Mouse (Mus musculus) thymus, adult 2 months (tissue): ENCODE results near the gene Cd151.

Experiments used
- CTCF ChIP-seq: fragments of 200-500 bp; IDR thresholded peaks from 2 replicates; pipeline ENCODE4 v1.5.1; 2012; ENCODE audit warnings: mild to moderate bottlenecking, control low read depth, low read length, moderate library complexity, borderline replicate concordance; ENCODE audit not compliant: control insufficient read depth, poor library complexity, insufficient read depth; ENCODE audit errors: extremely low read depth
- POLR2A ChIP-seq: fragments of 200-500 bp; IDR thresholded peaks from 2 replicates; pipeline ENCODE4 v1.6.1; 2012; ENCODE audit warnings: mild to moderate bottlenecking, low read length, control low read depth, moderate library complexity; ENCODE audit not compliant: control insufficient read depth, poor library complexity, insufficient read depth; ENCODE audit errors: extremely low read depth

DNA sequence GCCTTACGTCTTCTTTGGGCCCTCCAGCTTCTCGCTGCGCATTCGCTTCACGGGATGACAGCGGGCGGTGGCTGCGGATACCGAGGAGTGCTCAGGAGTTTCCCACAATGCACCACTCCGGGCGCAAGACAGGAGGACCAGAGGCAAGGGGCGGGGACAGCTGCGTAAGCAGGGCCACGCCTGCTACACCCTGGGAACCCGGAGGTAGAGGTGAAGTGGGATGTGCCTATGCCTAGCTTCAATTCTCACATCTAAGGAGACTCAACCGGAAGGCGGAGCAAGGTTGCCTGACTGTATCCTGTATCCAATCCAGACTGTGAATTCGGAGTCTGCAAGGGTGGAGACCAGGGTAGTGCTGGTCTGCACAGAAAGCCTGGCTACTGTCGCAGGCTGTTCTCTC, 37.9 kb upstream of the Cd151 start, which contains the start of gene Cend1:
- TF ChIP-seq CTCF (no peak), POLR2A (no peak)
